Mouse (Mus musculus): ENCODE results near the gene Trp53i13. TPM values are rescaled to one million over a fixed set of nuclear protein-coding genes. Genes with fewer than 3 reads are reported as not detected.

Gene Trp53i13
- polyA plus RNA-seq, 1 experiment = 72.7 TPM

GRCm38 (mm10) chr11:77489591-77490235 is 26.1 kb downstream of the Trp53i13 start, which contains the start of gene Ankrd13b:
Ankrd13b (minus strand) TSS chr11:77489678.
- WGBS = 8% methylated on average over 81 of the region's 87 CpGs
- H3K27ac ChIP-seq (ENCODE audit: control insufficient read depth, insufficient read depth, low read length) = no peak within 1 kb of the TSS

GRCm38 (mm10) chr11:77488771-77489581 is 26.8 kb downstream of the Trp53i13 start:
- no peak overlapping the region for H3K27ac ChIP-seq (ENCODE audit: control insufficient read depth, insufficient read depth, low read length)
- peak overlapping the region; percentile 67 for H3K4me3 ChIP-seq (ENCODE audit: control insufficient read depth, insufficient read depth, low read length)
- H3K36me3 ChIP-seq (ENCODE audit: control insufficient read depth, insufficient read depth, low read length) = no peaks in the 10 kb centered on the region
- H3K4me1 ChIP-seq (replicated peaks; ENCODE audit: control insufficient read depth, insufficient read depth, low read length) = peaks cover 51% of the 10 kb centered on the region
- TF ChIP-seq POLR2A (IDR thresholded peaks at IDR 0.05; ENCODE audit: control insufficient read depth, extremely low read depth, insufficient read depth, low read length, poor library complexity) = no peak
- TF ChIP-seq CTCF (IDR thresholded peaks at IDR 0.05; ENCODE audit: borderline replicate concordance, control insufficient read depth, extremely low read depth, insufficient read depth, low read length, poor library complexity) = no peak
- peak; percentile 42 for DNase-seq
- 8% methylated on average over 54 of the region's 55 CpGs for WGBS
- H3K27me3 ChIP-seq (ENCODE audit: control insufficient read depth, insufficient read depth, low read length) = no peaks in the 10 kb centered on the region; the same call in 1 of the 2 replicates

More at GRCm38 (mm10) chr11:77489591-77490235, 26.1 kb downstream of the Trp53i13 start, which contains the start of gene Ankrd13b:
- H3K4me3 ChIP-seq (ENCODE audit: control insufficient read depth, insufficient read depth, low read length) = peak within 1 kb of the TSS; percentile 67
- H3K27me3 ChIP-seq (ENCODE audit: control insufficient read depth, insufficient read depth, low read length) = no peaks in the 10 kb centered on the region; the same call in 1 of the 2 replicates
- H3K4me1 ChIP-seq (replicated peaks; ENCODE audit: control insufficient read depth, insufficient read depth, low read length) = peaks cover 52% of the 10 kb centered on the region
- DNase-seq = peak; percentile 60
- TF ChIP-seq CTCF (IDR thresholded peaks at IDR 0.05; ENCODE audit: borderline replicate concordance, control insufficient read depth, extremely low read depth, insufficient read depth, low read length, poor library complexity) (no peak), POLR2A (IDR thresholded peaks at IDR 0.05; ENCODE audit: control insufficient read depth, extremely low read depth, insufficient read depth, low read length, poor library complexity) (no peak)
- H3K36me3 ChIP-seq (ENCODE audit: control insufficient read depth, insufficient read depth, low read length) = no peaks in the 10 kb centered on the region

GRCm38 (mm10) chr11:77486798-77487197 is 29.0 kb downstream of the Trp53i13 start:
- WGBS = 74% methylated on average over 5 of the region's 5 CpGs
- no peak for DNase-seq
- H3K4me1 ChIP-seq (replicated peaks; ENCODE audit: control insufficient read depth, insufficient read depth, low read length) = peaks cover 51% of the 10 kb centered on the region

GRCm38 (mm10) chr11:77485229-77485628 is 30.6 kb downstream of the Trp53i13 start:
- Histone ChIP-seq H3K36me3 (ENCODE audit: control insufficient read depth, insufficient read depth, low read length) (no peaks in the 10 kb centered on the region), H3K27me3 (ENCODE audit: control insufficient read depth, insufficient read depth, low read length) (no peaks in the 10 kb centered on the region; the same call in 1 of the 2 replicates), H3K4me3 (ENCODE audit: control insufficient read depth, insufficient read depth, low read length) (no peak overlapping the region), H3K27ac (ENCODE audit: control insufficient read depth, insufficient read depth, low read length) (no peak overlapping the region), H3K4me1 (replicated peaks; ENCODE audit: control insufficient read depth, insufficient read depth, low read length) (peaks cover 38% of the 10 kb centered on the region)
- TF ChIP-seq CTCF (IDR thresholded peaks at IDR 0.05; ENCODE audit: borderline replicate concordance, control insufficient read depth, extremely low read depth, insufficient read depth, low read length, poor library complexity) (no peak), POLR2A (IDR thresholded peaks at IDR 0.05; ENCODE audit: control insufficient read depth, extremely low read depth, insufficient read depth, low read length, poor library complexity) (no peak)
- 87% methylated on average over 6 of the region's 6 CpGs for WGBS
- DNase-seq = no peak

More at GRCm38 (mm10) chr11:77486798-77487197, 29.0 kb downstream of the Trp53i13 start:
- Histone ChIP-seq H3K36me3 (ENCODE audit: control insufficient read depth, insufficient read depth, low read length) (no peaks in the 10 kb centered on the region), H3K27me3 (ENCODE audit: control insufficient read depth, insufficient read depth, low read length) (no peaks in the 10 kb centered on the region; the same call in 1 of the 2 replicates), H3K4me3 (ENCODE audit: control insufficient read depth, insufficient read depth, low read length) (no peak overlapping the region), H3K27ac (ENCODE audit: control insufficient read depth, insufficient read depth, low read length) (no peak overlapping the region)
- no peak for TF ChIP-seq POLR2A (IDR thresholded peaks at IDR 0.05; ENCODE audit: control insufficient read depth, extremely low read depth, insufficient read depth, low read length, poor library complexity)
- no peak for TF ChIP-seq CTCF (IDR thresholded peaks at IDR 0.05; ENCODE audit: borderline replicate concordance, control insufficient read depth, extremely low read depth, insufficient read depth, low read length, poor library complexity)

- peak; percentile 75 for DNase-seq
- Histone ChIP-seq H3K4me1 (replicated peaks; ENCODE audit: control insufficient read depth, insufficient read depth, low read length) (peaks cover 27% of the 10 kb centered on the region), H3K27me3 (ENCODE audit: control insufficient read depth, insufficient read depth, low read length) (no peaks in the 10 kb centered on the region), H3K4me3 (ENCODE audit: control insufficient read depth, insufficient read depth, low read length) (no peak overlapping the region), H3K36me3 (ENCODE audit: control insufficient read depth, insufficient read depth, low read length) (no peaks in the 10 kb centered on the region), H3K27ac (ENCODE audit: control insufficient read depth, insufficient read depth, low read length) (peak overlapping the region; percentile 79)
- WGBS = 30% methylated on average over 11 of the region's 11 CpGs
- TF ChIP-seq POLR2A (IDR thresholded peaks at IDR 0.05; ENCODE audit: control insufficient read depth, extremely low read depth, insufficient read depth, low read length, poor library complexity) (no peak), CTCF (IDR thresholded peaks at IDR 0.05; ENCODE audit: borderline replicate concordance, control insufficient read depth, extremely low read depth, insufficient read depth, low read length, poor library complexity) (no peak)
Measured at GRCm38 (mm10) chr11:77483510-77484255, 32.1 kb downstream of the Trp53i13 start.

GRCm38 (mm10) chr11:77483043-77483442 is 32.7 kb downstream of the Trp53i13 start:
- no peaks in the 10 kb centered on the region for H3K27me3 ChIP-seq (ENCODE audit: control insufficient read depth, insufficient read depth, low read length)
- H3K36me3 ChIP-seq (ENCODE audit: control insufficient read depth, insufficient read depth, low read length) = no peaks in the 10 kb centered on the region
- H3K27ac ChIP-seq (ENCODE audit: control insufficient read depth, insufficient read depth, low read length) = peak overlapping the region; percentile 79; the same call in 1 of the 2 replicates
- no peak overlapping the region for H3K4me3 ChIP-seq (ENCODE audit: control insufficient read depth, insufficient read depth, low read length)
- H3K4me1 ChIP-seq (replicated peaks; ENCODE audit: control insufficient read depth, insufficient read depth, low read length) = peaks cover 24% of the 10 kb centered on the region
- TF ChIP-seq POLR2A (IDR thresholded peaks at IDR 0.05; ENCODE audit: control insufficient read depth, extremely low read depth, insufficient read depth, low read length, poor library complexity) = no peak
- TF ChIP-seq CTCF (IDR thresholded peaks at IDR 0.05; ENCODE audit: borderline replicate concordance, control insufficient read depth, extremely low read depth, insufficient read depth, low read length, poor library complexity) = no peak
- DNase-seq = no peak
- WGBS = 69% methylated on average over 3 of the region's 3 CpGs

Data from thymus, adult 2 months (tissue).